14 mouse cellular contexts compared by ENCODE assay signal in the genomic region with DNA sequence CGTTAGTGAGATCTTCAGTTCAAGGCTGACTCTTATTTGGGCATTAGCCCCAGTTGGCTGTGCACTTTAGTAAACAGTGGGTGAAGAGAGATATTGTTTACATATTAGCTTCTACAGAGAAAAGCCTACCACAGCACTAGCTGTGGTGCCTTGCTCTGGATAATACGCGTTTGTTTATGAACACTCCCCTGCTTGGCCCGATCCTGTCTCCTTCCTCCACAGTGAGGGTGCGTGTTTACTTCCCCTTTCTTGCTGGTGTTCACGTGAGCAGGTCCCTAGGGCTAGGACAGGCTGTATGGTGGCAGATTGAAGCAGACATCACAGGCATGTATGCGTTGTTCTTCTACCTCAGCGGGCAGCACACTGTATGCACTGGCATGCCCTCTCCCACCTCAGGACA.
"Had no signal": no experiment of that assay in that cellular context is flagged by ENCODE, and none has a peak within 500 bp of the region (broad histone marks: within the 10 kb centered on the region; RNA-seq: fewer than 3 reads in every experiment).

No protein-coding gene starts in this region.

- H3K4me1 ChIP-seq: limb, embryonic 12.5 days; liver, embryonic 13.5 days had no signal

- H3K9ac ChIP-seq: limb, embryonic 12.5 days; liver, embryonic 13.5 days; liver, postnatal 0 days; neural tube, embryonic 15.5 days had no signal

- H3K4me2 ChIP-seq: limb, embryonic 12.5 days; liver, embryonic 13.5 days; neural tube, embryonic 15.5 days had no signal

- H3K9me3 ChIP-seq: limb, embryonic 12.5 days; liver, embryonic 13.5 days; midbrain, embryonic 10.5 days; neural tube, embryonic 15.5 days had no signal

- DNase-seq: kidney, adult 8-10 months; kidney, postnatal 25 days; liver; liver, embryonic 13.5 days; liver, postnatal 0 days; lung, postnatal 10 days; midbrain, embryonic 14.5 days; thymus, adult 18-20 months; thymus, postnatal 14 days had no signal

- H3K27ac ChIP-seq: limb, embryonic 12.5 days; liver, embryonic 13.5 days; macrophage; midbrain, embryonic 10.5 days; neural tube, embryonic 15.5 days had no signal

- H3K36me3 ChIP-seq: limb, embryonic 12.5 days; liver, embryonic 13.5 days; midbrain, embryonic 10.5 days; neural tube, embryonic 15.5 days had no signal

- H3K4me3 ChIP-seq: limb, embryonic 12.5 days; liver, embryonic 13.5 days; midbrain, embryonic 10.5 days; myocyte; neural tube, embryonic 15.5 days had no signal

- ATAC-seq: liver, postnatal 0 days had no signal

- H3K27me3 ChIP-seq: limb, embryonic 12.5 days; liver, embryonic 13.5 days; neural tube, embryonic 15.5 days had no signal
